Mouse (Mus musculus) retina, postnatal 7 days (tissue): ENCODE data around the gene Spaca6.
"Not testable (repeated sequence)": the region's sequence is repeated elsewhere in the genome, so short reads cannot be mapped to it uniquely, and the experiment has no call there.

Experiments
- DNase-seq: peaks from one replicate; pipeline ENCODE4 v3.0.0-alpha.2; 2012; ENCODE audit warnings: low read depth, low spot score

Gene Spaca6

GRCm38 (mm10) chr17:17843534-17844261, 16.7 kb downstream of the Spaca6 start:
- no peak for DNase-seq

GRCm38 (mm10) chr17:17844606-17845005, 17.6 kb downstream of the Spaca6 start:
- not testable (repeated sequence) for DNase-seq

GRCm38 (mm10) chr17:17845187-17846027, 18.4 kb downstream of the Spaca6 start:
- no peak for DNase-seq

GRCm38 (mm10) chr17:17848988-17849387, 22.0 kb downstream of the Spaca6 start:
- DNase-seq = no peak

- no peak for DNase-seq
Measured at GRCm38 (mm10) chr17:17849906-17850712, 23.2 kb downstream of the Spaca6 start.

GRCm38 (mm10) chr17:17855064-17855838, 28.3 kb downstream of the Spaca6 start, which contains the start of gene Has1:
Gene Has1, minus strand, starts transcription at chr17:17855205.
- DNase-seq = no peak

- DNase-seq = no peak
Measured at GRCm38 (mm10) chr17:17856612-17857011, 29.7 kb downstream of the Spaca6 start.

- no peak for DNase-seq
Measured at GRCm38 (mm10) chr17:17857446-17857845, 30.5 kb downstream of the Spaca6 start.

GRCm38 (mm10) chr17:17860110-17860509, 33.2 kb downstream of the Spaca6 start:
- no peak for DNase-seq

GRCm38 (mm10) chr17:17862360-17862759, 35.4 kb downstream of the Spaca6 start:
- no peak for DNase-seq

- no peak for DNase-seq
Measured at GRCm38 (mm10) chr17:17865168-17865567, 38.2 kb downstream of the Spaca6 start.

GRCm38 (mm10) chr17:17866801-17867469, 40.0 kb downstream of the Spaca6 start:
- no peak for DNase-seq

GRCm38 (mm10) chr17:17870892-17871550, 44.1 kb downstream of the Spaca6 start:
- DNase-seq = no peak

GRCm38 (mm10) chr17:17871697-17872096, 44.7 kb downstream of the Spaca6 start:
- no peak for DNase-seq

GRCm38 (mm10) chr17:17879347-17879746, 52.4 kb downstream of the Spaca6 start:
- DNase-seq = no peak

- DNase-seq = no peak
Measured at GRCm38 (mm10) chr17:17882672-17883071, 55.7 kb downstream of the Spaca6 start.

- DNase-seq = no peak
Measured at GRCm38 (mm10) chr17:17883840-17884239, 56.9 kb downstream of the Spaca6 start, which contains the start of gene Fpr1. Gene Fpr1, minus strand, starts transcription at chr17:17883940.

GRCm38 (mm10) chr17:17887774-17888248, 60.9 kb downstream of the Spaca6 start, which contains the start of the genes Fpr2 and Fpr3:
Gene Fpr2, plus strand, starts transcription at chr17:17887824.
Gene Fpr3, plus strand, starts transcription at chr17:17887852.
- DNase-seq = no peak

- no peak for DNase-seq
Measured at GRCm38 (mm10) chr17:17889732-17890425, 62.9 kb downstream of the Spaca6 start.
